Mouse (Mus musculus) embryonic fibroblast, embryonic 13.5 days (primary cell): Measurements from ENCODE around the gene Aldh1b1.

Experiments
- CTCF ChIP-seq: IDR thresholded peaks from 2 replicates; pipeline ENCODE4 v1.5.1; 2011; ENCODE audit warnings: mild to moderate bottlenecking, control low read depth, low read length, moderate library complexity, borderline replicate concordance; ENCODE audit not compliant: insufficient read depth
- POLR2A ChIP-seq: IDR thresholded peaks from 2 replicates; pipeline ENCODE4 v1.6.1; 2011; ENCODE audit warnings: low read depth, mild to moderate bottlenecking, control low read depth, low read length, moderate library complexity

GRCm38 (mm10) chr4:45766774-45767173 lies 32.0 kb upstream of the Aldh1b1 start:
- TF ChIP-seq CTCF, result no peak
- no peak for TF ChIP-seq POLR2A
